16 mouse cellular contexts compared by ENCODE assay signal in genomic region chr1:72952896-72953295, GRCm38 (mm10).
DNase-seq lines count a peak whose midpoint lies in the region; ATAC-seq and TF ChIP-seq lines count a peak whose summit lies in the region.
"Had no signal": no experiment of that assay in that cellular context is flagged by ENCODE, and none has a peak within 500 bp of the region (broad histone marks: within the 10 kb centered on the region; RNA-seq: fewer than 3 reads in every experiment).

No protein-coding gene starts in this region.

- intact Hi-C loops in gastrocnemius, postnatal 14 days (cut with DNase I; ENCODE audit: low total_unique reads): no loop called here
- intact Hi-C loops in gastrocnemius, postnatal 36 days (cut with DNase I): loop anchor here (5.0 kb wide), 2 partner anchors 76 to 89 kb away; no protein-coding TSS in a partner anchor

- ATAC-seq in lung, embryonic 14.5 days (ENCODE audit: insufficient read depth): 0 out of 2 replicates have a peak, but pooled peaks have one; percentile 44
- peak; percentile 80 for ATAC-seq in stomach, embryonic 14.5 days (ENCODE audit: insufficient number of reproducible peaks, insufficient read depth, low FRiP score, low read depth)
- ATAC-seq: hindbrain, embryonic 16.5 days; midbrain, embryonic 16.5 days had no signal

- no peak overlapping the region for H3K4me2 ChIP-seq in lung, embryonic 14.5 days
- no peak overlapping the region for H3K4me2 ChIP-seq in stomach, embryonic 14.5 days (replicated peaks; ENCODE audit: low read depth, low read length)
- H3K4me2 ChIP-seq: limb, embryonic 15.5 days had no signal

- no peaks in the 10 kb centered on the region for H3K9me3 ChIP-seq in lung, embryonic 14.5 days (ENCODE audit: low read depth, low read length)
- no peaks in the 10 kb centered on the region for H3K9me3 ChIP-seq in stomach, embryonic 14.5 days (ENCODE audit: control insufficient read depth, low read depth, low read length)
- H3K9me3 ChIP-seq: limb, embryonic 15.5 days had no signal

- H3K27ac ChIP-seq in lung, embryonic 14.5 days (ENCODE audit: low read depth): peak overlapping the region; percentile 3; the same call in 1 of the 2 replicates
- no peak overlapping the region for H3K27ac ChIP-seq in stomach, embryonic 14.5 days (ENCODE audit: low read length)
- H3K27ac ChIP-seq: limb, embryonic 15.5 days; macrophage had no signal

- DNase-seq in gastrocnemius, postnatal 14 days: peak; percentile 41
- no peak for DNase-seq in gastrocnemius, postnatal 36 days
- peak; percentile 36 for DNase-seq in lung, embryonic 14.5 days
- DNase-seq in lung, postnatal 14 days: no peak
- DNase-seq in kidney, postnatal 4 days: peak; percentile 25 to 47
- no peak for DNase-seq in left cerebral cortex, adult 9 months (ENCODE audit: low spot score in 2 of 2)
- no peak for DNase-seq in thymus, postnatal 25 days
- DNase-seq: adrenal gland, postnatal 14 days; heart, postnatal 10 days; retina, postnatal 1 day; thymus, adult 2 months had no signal

- H3K27me3 ChIP-seq in lung, embryonic 14.5 days (ENCODE audit: insufficient read depth, low read length): no peaks in the 10 kb centered on the region
- H3K27me3 ChIP-seq in stomach, embryonic 14.5 days (ENCODE audit: control insufficient read depth, insufficient read depth, low read length): no peaks in the 10 kb centered on the region
- H3K27me3 ChIP-seq: limb, embryonic 15.5 days had no signal

- 30% methylated on average over 6 of the region's 6 CpGs for WGBS in lung, embryonic 14.5 days
- WGBS in stomach, embryonic 14.5 days: 28% methylated on average over 6 of the region's 6 CpGs

- no peaks in the 10 kb centered on the region for H3K4me1 ChIP-seq in lung, embryonic 14.5 days (ENCODE audit: insufficient read depth)
- H3K4me1 ChIP-seq in stomach, embryonic 14.5 days (ENCODE audit: control insufficient read depth, insufficient read depth, low read length): 0 out of 2 replicates have a peak, but pooled peaks cover 3% of the 10 kb centered on the region

- no peak for TF ChIP-seq CTCF in lung, embryonic 14.5 days (IDR thresholded peaks at IDR 0.05; ENCODE audit: low read depth)

- H3K9ac ChIP-seq in lung, embryonic 14.5 days: no peak overlapping the region
- H3K9ac ChIP-seq in stomach, embryonic 14.5 days (replicated peaks; ENCODE audit: low read depth, low read length): no peak overlapping the region
- H3K9ac ChIP-seq: limb, embryonic 15.5 days had no signal

- no peak overlapping the region for H3K4me3 ChIP-seq in lung, embryonic 14.5 days (ENCODE audit: low read depth, low read length)
- no peak overlapping the region for H3K4me3 ChIP-seq in stomach, embryonic 14.5 days (ENCODE audit: low read depth, low read length)
- H3K4me3 ChIP-seq: limb, embryonic 15.5 days had no signal

- H3K36me3 ChIP-seq in lung, embryonic 14.5 days (ENCODE audit: insufficient read depth): no peaks in the 10 kb centered on the region
- no peaks in the 10 kb centered on the region for H3K36me3 ChIP-seq in stomach, embryonic 14.5 days (ENCODE audit: control insufficient read depth, insufficient read depth, low read length)
- H3K36me3 ChIP-seq: limb, embryonic 15.5 days had no signal

Comparison
In these comparisons a context has a peak if more than half of its experiments do, and no peak if none do; other contexts are left out.
1. DNase-seq: peak in gastrocnemius, postnatal 14 days (single experiment), lung, embryonic 14.5 days (single experiment) and kidney, postnatal 4 days (2 of 2); none in gastrocnemius, postnatal 36 days (0 of 2), lung, postnatal 14 days (single experiment), left cerebral cortex, adult 9 months (0 of 2) and thymus, postnatal 25 days (single experiment).